Mouse (Mus musculus): ENCODE results near the gene Top1.

Gene Top1

DNA sequence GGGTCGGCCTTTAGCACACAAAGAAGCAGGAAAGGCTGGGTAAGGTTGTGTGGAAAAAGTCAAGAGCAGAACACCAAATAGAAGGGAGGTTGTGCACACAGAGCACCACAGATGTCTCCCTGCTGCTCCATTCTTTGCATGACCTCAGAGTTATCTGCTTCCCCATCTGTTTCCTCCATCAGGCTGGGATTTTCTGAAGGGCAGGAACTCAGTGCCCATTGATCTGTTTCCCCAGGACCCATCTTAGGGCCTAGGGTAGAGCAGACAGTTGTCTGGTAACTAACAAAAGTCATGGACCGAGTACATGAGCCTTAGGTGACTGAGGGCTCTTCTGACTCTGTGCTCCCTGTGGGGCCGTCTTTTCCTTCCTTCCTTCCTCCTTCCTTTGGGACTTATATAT, 95.9 kb downstream of the Top1 start:
- DNase-seq (ENCODE audit: low spot score), result no peak

DNA sequence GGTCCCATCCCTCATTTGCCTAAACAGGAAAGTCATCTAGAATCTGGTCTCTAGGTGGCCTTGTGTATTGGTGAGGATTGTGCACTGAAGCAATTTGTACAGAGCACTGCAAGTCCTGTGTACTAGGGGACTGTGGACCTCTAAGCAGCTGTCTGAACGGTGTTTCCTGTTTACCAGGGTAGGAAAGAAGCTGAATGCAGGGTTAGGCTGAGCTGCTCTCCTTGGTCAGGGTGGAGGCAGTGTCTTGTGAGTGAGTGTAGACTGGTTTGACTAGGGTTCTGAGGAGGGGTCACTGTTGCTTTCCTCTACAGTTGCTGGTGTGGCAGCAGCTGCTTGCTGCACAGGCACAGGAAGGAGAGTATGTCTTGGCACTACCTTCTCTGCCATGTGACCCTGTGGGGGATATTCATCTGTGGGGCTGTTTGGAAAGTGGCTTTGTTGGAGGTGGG, 96.5 kb downstream of the Top1 start:
- DNase-seq (ENCODE audit: low spot score), result no peak

DNA sequence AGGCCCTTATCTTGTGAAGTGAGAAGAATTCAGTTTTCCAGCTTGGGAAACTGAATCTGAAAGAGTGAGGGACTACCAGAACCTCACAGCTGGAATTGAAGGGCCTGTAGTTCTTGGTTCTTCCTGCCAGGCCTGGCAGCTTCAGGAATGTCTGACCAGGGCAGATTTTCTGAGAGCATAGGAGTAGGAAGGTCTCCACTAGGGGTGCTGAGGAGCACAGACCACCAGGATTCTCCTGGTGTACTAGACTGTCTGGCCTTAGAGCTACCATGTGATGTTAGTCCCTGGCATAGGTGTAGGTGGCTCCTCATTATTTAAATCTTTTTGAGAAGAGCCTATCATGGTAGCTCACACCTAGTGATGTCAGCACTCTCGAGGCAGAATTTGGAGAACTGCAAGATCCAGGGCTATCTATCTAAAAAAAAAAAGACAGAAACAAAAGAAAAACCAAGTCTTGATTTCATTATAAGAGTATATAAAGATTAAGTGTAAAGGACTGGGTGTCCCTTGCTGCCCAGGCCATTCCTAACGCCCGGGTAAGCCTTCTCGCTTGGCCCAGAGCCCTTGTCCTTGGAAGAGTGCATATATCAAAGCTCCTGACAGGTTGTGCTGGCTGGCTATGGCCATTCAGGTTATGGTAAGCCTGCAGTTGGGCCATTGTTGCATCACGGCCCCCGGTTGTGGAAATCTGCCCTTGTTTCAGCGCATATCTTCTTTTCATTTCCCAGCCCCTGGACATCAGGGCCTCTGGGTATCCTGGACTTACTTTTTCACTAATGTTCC, 98.5 kb downstream of the Top1 start:
- peak; percentile 79 for DNase-seq (ENCODE audit: low spot score)

DNA sequence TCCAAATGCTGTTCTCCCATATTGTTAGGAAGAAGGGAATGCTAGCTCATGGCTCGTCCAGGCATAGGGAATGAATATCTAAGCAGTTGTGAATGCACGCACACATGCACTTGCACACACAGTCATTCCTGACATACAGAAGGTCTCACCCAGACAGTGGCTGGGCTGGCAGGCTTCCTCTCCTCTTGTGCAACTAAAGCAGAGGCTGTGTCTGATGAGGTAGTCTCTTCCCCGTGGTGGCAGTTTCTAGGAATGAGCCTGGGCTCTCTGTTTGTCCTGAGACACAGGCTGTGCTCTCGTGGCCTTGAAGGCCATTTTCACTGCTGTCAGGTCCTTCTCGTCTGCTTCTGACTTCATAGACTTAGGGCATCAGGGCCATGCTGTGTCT, 99.1 kb downstream of the Top1 start:
- DNase-seq (ENCODE audit: low spot score), result peak; percentile 35

DNA sequence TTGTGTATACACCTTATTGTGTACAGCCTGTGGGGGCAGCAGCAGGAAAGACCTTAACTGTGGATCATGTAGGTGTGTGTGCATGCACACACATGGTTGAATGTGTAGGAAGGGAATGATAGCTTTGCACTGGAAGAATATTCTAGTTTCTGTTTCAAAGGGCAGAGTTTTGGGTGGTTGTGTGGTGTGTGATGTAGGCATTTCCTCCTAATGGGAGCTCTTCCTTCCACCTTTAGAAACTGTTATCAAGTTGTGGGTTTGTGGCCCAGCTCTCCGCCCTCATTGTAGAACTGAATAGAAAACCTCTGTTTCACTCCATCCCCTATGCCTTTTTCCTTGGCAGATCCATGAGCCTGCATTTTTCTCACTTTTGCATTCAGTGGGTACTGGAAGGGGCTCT, 99.8 kb downstream of the Top1 start:
- no peak for DNase-seq (ENCODE audit: low spot score)

DNA sequence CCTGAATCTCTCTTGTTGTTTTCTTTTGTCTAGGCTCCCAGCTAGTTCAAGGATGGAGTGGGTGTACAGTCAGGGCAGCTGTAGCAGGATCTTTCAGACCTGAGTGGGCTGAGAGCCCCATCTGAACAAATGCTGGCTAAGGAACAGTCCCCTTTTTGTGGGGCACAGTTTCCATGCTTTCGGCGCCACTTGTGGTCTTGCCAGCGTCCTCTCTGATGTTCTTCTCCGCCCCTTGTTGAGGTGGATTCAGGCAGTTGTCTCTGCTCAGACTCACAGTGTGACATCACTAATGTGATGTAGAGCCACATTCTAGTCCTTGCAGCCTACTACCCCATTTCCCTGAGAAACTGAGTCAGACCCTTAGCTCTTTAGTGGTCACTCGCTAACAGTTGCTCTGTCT, 100.9 kb downstream of the Top1 start:
- no peak for DNase-seq (ENCODE audit: low spot score)

DNA sequence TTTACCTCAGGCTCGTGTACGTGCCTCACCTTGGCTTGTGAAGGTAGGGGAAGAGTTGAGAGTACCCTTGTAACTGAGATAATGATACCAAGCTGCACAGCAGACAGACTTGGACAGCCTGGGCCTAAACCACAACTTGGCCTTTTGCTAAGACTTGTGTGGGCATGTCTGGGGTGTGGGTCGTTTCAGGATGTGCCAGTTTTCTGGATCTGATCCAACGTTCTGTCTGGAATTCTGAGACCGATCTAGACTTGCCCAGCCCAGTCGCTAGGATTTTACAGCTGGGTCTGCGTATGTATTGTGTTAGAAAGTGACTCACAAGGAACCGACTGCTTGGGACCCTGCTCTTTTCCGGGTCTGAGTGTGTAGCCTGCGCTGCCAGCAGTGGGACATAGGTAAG, 101.4 kb downstream of the Top1 start:
- peak; percentile 69 for DNase-seq (ENCODE audit: low spot score)

DNA sequence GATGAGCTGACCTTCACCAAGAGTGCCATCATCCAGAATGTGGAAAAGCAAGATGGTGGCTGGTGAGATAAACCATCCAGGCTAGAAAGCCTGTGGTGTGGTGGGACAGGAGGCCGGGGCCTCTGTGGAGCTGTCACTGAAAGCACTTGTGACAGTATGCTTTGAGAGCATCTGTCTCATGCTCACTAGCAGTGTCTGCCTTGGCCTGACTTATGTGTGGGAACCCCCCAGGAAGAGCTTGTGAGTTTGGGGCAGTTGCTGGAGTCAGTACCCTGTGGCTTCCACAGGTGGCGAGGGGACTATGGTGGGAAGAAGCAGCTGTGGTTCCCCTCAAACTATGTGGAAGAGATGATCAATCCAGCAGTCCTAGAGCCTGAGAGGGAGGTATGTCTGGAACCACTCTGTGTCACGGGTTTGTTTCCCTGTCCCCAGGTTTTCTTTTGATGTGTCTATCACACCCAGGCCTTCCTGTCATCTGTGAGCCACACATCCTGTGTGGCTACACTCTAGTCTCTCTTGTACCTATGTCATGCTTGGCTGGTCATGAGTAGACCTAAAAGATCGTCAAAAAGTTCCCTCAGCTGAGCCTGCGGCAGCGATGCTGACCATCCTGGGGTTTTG, 111.0 kb downstream of the Top1 start:
- DNase-seq (ENCODE audit: low spot score), result no peak

DNA sequence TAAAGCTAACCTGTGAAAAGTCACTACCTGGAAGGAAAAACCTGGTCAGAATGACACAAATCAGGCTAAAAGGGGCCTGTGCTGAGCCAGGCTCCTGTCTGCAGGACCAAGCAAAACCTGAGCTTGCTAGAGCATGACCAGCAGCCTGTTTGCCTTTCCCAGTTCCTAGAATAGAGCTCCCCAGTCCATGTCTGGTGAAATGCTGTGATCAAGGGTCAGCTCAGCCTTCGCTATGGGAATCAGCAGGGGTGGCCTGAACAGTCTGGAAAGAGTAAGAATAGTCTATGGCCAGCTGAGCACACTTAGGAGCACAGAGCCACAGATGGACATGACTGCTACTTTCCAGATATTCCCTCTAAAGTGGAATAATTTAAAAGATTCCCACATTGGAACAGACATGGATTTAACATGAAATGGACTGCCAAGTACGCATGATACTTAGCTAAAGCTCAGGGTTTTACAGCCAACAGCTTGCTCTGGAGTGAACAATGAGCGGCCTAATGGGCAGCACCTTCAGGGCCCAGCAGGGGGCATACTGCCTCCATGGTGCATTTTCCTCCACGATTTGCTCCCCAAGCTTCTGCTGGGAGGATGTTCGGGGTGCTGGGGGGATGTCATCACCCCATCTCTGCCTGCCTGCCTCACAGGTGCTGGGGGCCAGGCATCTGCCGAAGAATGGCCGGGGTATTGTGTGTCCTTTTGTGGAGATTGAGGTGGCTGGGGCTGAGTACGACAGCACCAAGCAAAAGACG, 114.9 kb downstream of the Top1 start:
- peak; percentile 46 for DNase-seq (ENCODE audit: low spot score)

DNA sequence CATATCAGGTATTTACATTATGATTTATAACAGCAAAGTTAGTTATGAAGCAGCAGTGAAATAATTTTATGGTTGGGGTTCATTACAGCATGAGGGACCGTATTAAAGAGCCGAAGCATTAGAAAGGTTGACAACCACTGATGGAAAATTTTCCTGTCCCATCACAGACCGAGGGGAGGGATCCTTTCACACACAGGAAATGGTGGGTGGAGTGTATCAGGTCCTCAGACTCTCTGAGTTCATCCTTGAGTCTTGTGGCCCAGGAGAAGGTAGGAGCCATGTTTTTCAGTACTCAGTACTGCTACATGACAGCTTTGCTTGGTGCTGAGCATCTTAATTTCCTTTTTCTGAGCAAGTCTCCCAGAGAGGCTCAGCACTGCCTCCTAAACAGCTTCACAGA, 118.1 kb downstream of the Top1 start:
- DNase-seq (ENCODE audit: low spot score), result no peak

DNA sequence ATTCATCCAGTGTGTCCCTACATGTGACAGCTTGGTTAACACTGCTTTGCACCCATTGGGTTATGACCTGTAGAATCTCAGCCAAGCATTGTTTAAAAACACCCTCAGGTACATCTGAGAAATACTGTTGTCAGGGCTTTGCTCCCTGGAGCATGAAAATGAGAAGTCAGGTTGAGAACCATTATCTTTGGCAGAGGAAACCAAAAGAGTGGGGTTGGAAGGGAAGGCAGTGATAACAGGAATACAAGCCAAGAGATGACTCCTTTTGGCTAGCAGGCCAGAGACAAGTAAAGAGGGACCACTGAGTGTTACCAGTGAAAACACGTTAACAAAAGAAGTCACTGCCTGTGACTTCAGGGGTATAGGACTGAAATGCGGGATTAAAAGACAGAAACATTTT, 118.7 kb downstream of the Top1 start:
- no peak for DNase-seq (ENCODE audit: low spot score)

DNA sequence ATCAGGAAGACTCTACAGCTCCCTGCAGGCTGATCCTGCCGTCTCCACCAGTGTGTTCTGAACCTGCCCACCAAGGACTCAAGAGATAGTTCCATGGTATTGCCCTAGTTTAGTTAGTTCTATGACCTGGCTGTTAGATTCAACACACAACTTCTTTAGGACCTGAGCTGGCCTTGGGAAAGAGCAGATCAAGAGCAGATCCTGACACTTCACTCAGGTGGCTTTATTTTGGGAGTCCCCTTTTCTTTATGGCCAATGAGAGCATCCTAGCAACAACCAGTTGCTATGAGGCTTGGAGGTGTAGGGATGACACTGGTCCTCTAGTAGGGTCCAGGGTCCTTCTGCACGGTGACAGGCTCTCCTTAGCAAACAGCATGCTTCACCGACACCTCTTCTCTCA, 119.4 kb downstream of the Top1 start:
- DNase-seq (ENCODE audit: low spot score), result no peak

DNA sequence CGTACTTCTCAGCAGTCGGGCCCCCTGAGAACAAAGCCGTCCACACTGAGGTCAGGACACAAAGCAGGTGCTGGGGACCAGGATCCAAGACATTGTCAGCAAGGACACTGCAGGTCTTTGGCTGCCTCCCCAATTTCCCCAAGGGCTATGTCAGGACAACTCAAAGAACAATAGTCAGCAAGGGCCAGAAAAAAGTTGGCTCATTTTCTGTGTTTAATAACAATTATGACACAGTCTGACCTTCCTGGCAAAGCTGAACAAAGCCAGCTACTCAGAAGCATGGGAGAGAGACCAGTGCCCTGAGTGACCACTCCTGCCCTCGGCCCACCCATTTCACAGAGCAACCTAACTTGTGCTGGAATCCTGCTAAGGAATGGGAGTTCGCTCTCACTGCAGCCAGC, 120.7 kb downstream of the Top1 start:
- DNase-seq (ENCODE audit: low spot score), result peak; percentile 19

DNA sequence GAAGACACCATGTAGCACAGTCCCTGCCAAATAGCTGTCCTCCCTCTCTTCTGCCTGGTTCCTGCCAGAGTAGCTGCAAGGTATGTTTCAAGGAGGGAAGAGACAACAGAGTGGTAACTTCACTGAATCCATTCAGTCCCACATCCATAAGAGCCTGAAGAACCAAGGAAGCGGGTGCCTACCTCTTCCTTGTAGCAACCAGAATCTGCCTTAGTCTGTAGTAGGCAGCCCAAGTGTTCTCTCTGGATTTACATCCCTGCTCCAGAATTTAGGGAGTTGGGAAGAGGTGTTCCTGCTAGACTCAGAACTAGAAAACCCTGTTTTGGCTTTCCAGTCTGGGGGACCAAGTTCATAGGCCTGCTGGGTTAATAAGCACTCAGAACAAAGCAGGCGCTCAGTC, 121.5 kb downstream of the Top1 start:
- no peak for DNase-seq (ENCODE audit: low spot score)

DNA sequence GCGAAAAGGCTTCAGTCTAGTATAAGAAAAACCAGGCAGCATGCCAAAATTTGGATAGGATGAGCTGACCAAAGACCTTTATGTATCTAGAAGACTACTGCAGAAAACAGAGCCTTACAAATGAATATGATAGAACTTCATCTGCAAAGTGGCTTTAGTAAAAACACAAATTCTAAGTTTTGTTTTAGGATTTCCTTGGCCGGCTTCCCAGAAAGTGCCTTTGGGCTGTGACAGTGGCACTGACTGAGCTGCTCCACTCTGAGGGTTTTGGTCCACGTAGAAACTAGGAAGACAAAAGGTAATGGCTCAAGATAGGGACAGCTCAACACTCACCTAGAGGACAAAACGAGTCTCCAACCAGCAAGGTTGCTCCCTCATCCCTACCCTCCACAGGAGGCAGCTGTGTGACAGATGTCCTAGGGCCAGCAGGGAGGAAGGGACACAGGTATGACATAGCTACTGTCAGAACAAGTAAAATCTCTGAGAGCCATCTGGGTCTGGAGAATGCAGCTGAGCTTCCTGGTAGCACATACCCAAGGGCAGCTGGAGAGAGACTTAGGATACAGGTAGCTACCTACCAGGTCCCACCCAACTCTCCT, 122.5 kb downstream of the Top1 start:
- no peak for DNase-seq (ENCODE audit: low spot score)

DNA sequence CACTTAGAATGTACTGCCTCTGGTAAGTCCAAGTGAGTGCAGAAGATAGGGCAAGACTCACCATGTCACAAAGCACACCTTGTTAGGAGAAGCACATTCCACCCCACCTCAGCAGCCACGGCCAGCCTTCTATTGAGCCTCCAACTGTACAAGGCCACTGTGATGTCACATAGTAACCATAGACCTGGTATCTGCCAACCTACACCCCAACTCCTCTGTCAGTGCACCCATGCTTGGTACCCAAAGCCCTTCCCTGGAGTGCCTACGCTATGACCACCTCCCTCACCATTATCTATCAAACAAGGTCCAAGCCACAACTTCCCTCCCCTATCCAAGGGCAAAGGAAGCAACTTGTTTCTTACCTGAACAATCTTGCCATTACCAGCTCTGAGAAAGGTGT, 123.3 kb downstream of the Top1 start:
- no peak for DNase-seq (ENCODE audit: low spot score)

DNA sequence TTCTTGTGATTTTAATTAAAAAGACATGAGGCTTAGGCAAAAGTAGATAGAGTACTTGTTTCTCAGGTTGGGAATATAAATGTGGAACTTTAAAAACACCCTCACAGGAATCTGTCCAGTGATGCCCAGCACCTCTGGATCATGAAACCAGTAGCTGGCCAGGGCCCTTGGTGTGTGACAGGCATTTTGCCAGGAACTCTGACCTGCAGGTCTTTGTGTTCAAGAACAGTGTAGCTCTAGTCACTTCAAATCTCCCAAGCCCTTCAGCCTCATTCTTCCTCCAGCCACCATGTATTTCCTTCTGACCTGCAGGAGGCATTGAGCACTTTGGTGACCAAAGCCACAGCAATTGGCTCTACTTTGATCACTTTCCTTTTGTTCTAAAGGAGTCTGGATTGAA, 124.7 kb downstream of the Top1 start:
- no peak for DNase-seq (ENCODE audit: low spot score)

DNA sequence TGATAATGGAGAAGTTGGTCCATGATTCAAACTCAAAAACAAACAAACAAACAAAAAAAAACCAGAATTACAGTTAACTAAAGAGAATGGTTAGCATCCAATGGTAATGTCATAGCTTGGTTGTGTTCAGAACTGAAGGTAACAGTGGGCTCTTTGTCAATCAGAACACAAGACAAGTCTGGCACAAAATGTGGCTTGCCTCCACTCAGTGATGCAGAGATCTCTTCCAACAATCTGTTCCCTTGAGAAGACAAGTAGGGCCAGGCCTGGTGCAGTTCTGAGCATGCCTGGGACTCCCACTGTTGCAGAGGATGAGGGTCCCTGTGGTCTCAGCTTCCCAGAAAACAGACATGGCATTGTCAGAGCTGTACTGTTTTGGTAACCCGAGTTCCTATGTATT, 125.2 kb downstream of the Top1 start:
- DNase-seq (ENCODE audit: low spot score), result no peak

DNA sequence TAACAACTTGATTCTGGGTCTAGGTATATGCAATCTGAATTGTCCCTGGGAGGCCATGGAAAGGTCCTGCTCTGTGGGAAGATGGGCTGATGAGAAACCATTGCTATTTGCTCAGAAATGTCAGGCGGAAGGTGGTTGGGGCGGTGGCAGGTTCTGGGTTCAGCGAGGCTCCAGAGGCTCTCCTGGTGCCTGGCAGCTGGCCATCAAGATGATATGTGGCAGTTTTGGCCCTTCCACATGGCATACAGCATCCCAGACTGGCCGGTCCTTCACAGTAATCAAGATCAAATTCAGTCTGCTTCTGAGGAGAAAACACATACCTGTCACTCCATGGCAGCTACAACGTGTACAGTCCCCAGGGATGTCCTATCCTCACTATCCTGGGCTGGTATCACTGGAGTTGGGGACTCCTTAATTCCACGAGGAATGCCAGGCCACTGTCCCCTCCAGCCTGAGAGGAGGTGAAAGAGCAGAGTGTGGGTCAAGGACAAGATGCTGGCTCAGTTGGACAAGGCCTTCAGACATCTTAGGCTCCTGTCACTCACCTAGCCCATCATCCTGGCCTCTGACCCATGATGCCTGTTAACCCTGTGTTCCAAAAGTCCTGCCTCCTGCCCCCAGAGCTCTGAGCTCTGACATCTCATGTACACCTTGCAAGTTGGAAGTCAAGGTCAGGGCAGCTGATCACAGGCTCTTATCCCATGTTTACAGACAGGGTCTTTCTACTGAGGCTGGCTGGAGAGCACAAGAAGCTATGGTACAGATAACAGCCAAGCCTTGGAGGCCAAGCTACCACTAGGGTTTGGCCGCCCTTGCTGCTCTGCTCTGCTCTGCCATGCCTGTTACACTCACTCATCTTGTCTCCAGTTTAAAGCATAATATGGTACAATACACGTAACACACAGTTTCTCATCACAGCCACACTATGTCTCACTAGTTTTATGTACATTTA, 125.9 kb downstream of the Top1 start:
- no peak for DNase-seq (ENCODE audit: low spot score)
